Mouse (Mus musculus): ENCODE data around the gene March11.

Gene March11

DNA sequence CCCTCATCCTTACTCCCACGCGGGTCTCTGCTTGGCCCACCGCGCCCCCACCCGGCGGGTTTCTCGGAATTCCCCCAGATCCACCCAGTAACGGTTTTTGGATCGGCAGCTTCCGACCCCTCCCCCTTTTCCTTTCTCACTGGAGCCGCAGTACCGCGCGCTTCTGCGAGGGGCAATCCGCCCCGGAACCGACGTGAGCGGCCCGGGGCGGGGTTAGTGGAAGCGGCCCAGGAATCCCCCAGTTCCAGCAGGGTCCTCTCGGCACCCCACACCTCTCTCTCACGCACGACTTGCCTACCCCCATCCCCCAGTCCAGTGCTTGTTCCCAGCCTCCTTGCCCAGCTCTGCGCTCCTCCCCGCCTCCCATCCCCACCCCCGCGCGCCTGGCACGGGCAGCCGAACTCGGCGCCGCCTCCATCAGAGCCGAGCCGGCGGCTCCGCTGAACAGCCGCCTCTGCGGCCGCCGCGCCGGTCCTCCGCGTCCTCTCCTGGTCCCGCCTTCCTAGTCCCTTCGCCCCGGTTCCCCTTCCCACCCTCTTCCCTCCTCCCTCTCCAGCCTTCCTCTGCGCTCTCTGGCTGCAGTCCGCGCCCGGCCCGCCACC lies at the start of gene March11:
Gene March11, plus strand, starts transcription at position 420 of the 602 bp plus-strand sequence.
- peak; percentile 40 for DNase-seq

DNA sequence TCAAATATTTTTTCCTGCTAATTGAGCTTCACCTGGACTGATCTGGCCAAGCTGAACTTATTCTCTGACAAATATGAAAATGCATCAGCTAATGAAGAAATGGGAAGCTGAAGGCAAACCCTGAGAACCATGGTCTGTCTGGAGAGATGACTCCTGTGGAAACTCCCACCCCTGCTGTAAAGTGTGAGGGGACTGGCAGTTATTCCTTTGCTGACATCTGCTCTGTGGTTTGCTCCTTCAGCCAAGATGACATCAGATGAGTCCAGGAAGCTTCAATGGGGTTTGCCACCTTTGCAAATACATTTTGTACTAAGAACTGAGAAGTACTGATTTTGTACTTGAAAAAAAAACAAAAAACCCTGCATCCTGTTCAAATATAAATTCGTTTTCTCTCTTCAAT lies 46.5 kb upstream of the March11 start:
- no peak for DNase-seq

DNA sequence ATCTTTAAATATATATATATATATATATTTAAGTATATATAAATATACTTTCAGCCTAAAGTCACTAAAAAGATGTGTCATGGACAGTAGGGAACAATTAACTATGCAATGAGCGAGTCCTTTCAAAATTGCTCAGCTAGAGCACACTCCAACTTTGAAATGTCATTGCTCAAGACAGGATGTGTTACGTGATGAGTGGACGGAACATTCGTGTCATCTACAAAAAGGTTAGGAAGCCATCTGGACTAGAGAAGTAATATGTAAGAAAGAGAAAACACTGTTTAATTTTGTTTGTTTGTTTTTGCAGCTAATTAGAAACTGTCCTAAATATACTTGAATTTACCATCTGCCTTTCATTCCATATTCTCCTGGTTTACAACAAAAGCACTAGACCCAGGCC lies 39.3 kb upstream of the March11 start:
- no peak for DNase-seq

DNA sequence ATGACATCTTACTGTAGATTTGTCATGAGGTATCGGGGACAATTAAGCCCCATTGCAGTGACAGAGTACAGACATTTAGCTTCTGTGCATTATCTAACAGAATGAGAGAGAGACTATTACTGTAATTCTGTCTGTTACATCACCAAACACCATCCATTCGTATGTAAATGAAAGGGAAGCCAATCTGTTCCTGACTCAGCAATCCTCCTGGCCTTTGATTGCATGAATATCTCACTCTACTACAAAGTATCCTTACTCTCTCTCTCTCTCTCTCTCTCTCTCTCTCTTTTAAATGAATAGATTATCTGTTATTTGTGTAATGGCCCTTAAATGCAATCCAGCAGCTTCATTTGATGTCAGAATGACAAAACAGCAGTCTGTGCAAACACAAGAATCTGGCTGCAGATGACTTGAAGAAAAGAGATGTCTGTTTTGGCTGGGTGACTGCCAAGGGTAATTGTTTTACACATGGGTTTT lies 32.8 kb upstream of the March11 start:
- no peak for DNase-seq

DNA sequence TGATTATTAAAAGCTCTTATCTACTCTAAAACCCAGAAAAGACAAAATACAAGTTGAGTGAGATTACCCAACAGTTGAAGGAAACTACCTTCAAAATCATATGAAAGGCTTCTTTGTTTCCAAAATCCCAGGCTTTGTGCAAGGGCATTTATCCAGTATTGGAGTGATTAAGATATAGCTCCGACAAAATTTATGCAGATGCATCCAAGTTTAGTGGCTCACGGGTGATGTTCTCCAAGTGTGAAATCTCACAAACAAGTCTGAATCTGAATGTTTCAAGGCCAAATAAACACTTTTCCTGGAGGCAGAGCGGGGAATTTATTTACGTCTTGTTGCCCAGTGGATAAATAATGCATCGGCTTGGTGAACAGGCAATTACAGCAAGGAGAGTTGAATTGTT lies 32.2 kb upstream of the March11 start:
- no peak for DNase-seq

DNA sequence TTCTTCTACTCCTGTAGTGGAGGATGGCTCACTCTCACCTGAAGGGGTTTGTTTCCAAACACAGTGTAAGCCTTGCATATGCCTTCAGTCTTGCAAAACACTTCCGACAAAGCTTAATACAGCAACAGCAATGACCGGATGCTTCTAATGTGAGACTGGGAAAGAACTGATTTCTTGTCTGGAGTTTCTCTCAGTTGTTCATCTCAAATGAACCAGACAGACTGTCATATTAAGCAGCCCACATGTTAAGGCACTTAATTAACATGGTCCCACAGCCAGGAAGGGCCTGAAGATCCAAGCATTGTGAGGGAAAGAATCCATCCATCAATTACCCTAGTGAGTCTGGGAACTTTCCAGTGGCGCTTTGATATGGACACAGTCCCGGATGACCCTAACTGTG lies 17.0 kb upstream of the March11 start:
- DNase-seq, result no peak

DNA sequence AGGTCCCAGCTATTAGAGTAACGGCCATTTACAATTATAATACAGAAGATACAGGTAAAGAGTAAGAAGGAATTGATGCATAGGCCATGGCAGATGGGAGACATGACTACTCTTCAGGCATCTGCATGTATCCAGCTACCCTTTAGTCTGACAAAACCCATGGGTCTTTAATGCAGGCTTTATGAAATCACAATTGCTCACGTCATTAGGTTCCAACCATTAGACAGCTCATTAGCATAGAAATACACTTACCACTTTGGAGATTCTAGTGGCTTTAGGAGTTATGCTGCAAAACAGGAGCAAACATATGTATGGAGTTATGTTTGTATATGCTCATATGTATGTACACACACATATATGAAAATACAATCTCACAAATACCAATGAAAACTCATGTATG lies 16.0 kb upstream of the March11 start:
- DNase-seq, result no peak

DNA sequence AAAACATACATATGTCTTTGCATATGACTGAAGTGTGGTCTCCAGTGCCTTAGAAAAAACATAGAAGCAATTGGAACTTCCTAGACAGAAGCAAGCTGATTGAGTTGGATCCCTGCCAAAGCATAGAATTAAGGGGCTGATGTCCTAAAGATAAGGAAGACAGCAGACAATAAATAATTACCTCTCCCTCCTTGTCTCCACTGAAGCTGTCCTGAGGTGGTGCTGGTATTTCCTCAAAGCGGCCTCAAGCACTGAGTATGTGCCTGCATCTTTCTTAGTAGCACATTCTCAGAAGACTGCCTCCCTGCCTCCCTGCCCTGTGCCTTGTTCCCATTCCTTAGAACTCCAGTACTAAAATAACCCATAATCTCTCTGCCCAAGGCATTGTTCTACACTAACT lies 15.6 kb upstream of the March11 start:
- no peak for DNase-seq

DNA sequence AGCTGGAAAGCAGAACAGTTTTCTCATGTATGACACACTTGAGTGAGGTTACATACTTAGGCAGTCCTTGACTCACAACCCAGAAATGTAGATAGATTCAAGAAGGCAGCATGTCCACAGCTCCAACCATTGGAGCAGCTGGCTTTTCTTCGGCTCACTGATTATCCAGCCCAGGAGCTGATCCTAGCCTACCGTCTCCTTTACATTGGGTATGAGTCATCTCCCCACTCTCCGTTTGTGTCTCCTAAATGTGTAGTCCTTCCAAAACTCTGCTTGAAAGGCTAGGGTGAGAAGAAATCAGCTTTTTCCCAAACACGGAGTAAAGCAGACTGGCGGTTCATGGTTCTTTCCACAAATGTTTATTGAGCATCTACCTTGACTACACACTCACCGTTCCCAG lies 10.2 kb upstream of the March11 start:
- DNase-seq, result no peak

DNA sequence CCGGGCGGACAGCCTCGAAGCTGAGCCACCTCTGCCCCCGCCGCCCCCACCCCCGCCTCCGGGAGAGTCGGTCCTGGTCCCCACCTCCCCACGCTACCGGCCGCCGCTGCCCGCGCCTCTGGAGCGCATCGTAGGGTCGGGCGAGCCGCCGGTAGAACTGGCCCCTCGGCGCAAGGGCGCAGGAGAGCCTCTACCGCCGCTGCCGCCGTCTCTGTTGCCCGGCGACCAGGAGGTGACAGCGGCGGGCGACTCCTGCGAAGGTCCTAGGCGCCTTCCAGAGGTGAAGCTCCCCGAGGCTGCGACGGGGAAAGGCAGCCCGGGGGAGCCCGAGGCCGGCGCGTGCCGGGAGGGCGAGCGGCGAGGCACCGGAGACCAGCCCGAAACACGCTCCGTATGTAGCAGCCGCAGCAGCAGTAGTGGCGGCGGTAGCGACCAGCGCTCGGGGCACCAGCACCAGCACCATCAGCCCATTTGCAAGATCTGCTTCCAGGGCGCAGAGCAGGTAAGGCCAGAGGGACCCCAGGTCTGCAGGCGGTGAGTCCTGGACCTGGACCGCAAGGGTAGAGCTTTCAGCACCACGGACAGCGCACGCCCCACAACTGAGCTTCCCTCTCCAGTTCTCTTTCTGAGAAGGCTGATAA lies 563 bp downstream of the March11 start:
- DNase-seq, result peak; percentile 9

DNA sequence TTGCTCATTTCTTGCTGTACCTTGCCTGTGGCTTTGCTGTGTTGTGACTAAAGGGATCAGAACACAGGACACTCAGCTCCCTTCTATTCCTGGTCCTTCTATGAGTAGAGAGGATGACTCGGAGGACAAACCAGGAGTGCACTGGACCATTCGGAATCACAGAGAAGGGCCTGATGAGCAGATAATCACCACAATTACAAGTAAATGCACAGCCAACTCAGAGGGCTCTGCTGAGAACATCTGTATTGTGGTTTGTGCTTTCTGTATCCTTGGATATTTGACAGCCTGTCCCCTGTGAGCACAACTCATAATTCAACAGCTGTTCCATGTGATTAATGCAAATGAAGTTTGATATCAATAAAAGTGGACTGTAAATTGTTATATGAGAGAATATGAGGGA lies 11.0 kb downstream of the March11 start:
- DNase-seq, result no peak

DNA sequence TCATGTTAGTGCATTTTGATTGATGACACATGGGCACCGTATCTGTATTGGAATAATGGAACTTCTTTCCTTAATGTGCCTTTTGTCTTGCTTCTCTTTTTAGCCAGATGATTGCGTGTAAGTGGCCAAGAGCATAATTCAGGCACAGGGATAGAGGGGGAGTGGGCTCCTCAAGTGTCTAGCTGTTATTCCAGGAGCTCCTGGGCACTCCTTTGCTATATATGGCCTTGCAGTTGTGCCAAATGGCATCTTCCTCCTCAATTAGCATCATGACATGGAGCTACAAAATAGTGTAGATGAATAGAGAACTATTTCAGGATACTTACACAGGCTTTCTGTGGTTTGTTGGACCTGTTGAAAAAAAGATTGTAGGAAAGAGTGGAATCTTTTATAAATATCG lies 11.6 kb downstream of the March11 start:
- no peak for DNase-seq

DNA sequence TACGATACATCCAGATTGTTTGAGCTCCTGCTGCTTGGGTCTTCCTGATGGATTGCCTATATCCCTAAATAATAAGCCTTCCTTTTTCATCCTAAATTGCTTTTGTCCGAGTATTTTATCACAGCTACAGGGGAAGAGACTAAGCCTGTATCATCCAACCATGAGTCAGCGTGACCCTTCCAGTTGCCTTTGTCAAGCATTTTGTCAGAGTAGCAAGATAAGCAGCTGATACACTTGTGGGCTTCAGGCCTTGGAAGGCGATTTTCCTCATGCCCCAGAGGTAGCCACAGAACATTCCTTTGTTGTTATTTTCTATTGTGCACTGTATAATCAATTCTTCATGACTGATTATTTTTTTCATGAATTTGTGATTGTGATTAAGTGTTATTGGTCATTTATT lies 14.0 kb downstream of the March11 start:
- no peak for DNase-seq

DNA sequence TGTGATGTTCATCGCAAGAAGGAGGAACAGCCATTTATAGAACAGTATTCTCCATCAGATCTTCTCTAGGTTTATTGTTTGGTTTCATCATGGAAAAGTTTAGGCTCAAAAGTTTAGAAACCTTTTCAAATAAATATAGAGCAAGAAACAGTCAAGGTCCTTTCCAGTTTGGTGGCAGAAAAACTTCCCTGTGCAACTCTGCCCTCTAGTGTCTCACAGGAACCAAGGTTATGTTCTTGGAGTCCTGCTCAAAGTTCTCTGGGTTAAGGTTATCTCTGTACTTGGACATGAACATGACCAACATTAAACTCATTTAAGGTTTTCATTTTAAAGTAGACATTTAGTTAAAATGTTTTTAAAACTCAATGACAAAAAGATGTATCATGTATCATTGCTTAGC lies 18.3 kb downstream of the March11 start:
- DNase-seq, result no peak

DNA sequence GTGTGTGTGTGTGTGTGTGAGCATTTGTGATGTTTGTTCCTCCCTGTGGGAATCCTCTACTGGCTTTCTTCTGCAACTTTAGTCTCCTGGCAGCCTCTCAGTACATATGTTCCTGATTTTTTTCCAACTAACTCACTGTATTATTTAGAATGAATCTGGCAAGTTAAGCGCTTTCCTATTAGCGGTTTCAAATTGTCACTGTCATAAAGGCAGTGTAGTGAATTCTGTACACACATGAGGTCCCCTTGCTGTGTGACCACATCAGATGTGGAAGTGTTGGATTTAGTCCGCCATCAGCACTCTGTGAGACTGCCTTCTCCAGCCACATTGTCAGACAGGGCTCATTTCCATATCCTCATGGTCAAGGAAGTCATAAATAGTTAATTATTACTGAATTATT lies 26.9 kb downstream of the March11 start:
- DNase-seq, result no peak

DNA sequence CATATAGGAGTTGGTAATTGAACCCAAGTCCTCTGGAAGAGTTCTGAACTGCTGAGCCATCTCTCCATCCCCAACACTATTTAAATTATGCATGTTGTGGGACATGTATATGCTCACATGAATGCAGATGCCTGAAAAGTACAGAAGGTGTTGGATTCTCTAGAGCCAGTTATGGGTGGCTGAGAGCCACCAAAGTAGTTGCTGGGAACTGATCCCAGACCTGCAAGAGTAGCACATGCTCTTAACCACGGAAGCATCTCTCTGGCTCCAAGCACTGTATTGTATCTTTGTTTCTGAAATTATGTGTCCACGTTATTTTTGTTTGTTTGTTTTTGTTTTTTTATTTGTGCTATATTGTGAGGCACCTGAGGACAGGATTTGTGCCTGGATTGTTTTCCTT lies 28.9 kb downstream of the March11 start:
- no peak for DNase-seq

DNA sequence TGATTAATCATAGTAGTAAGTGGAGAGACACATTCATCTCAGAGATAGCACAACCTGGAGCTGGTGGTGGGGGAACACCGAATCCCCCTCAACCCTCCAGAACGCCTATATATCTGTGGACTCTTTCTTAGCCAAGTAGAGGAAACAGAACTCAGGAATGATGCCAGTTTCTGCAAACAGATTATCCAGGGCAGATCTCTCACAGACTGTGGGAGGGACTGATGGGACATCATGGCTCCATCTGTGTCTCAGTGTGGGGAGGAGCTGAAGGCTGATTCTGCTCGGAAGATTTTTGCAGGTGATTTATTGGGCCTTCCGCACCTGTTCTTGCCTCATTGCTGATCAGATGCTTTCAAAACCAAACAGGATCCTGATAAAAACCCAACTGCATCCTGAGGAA lies 29.5 kb downstream of the March11 start:
- DNase-seq, result no peak

DNA sequence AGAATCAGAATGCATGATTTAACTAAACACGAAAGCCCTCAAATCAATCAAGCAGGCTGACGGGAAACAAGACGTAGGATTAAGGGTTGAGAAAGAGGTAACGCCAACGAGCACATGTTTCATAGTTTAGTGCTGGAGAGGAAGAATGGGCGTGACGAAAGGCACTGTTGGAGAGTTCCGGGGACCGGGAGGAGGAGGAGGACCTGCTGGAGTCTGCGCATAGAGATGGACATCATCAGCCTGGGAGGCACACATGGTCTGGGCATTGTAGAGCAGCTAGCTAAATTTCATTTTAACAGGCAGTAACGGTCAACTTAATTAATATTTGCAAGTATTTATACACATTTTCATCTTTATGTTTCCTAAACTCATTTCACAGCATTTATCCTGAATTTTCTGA lies 31.6 kb downstream of the March11 start:
- no peak for DNase-seq

DNA sequence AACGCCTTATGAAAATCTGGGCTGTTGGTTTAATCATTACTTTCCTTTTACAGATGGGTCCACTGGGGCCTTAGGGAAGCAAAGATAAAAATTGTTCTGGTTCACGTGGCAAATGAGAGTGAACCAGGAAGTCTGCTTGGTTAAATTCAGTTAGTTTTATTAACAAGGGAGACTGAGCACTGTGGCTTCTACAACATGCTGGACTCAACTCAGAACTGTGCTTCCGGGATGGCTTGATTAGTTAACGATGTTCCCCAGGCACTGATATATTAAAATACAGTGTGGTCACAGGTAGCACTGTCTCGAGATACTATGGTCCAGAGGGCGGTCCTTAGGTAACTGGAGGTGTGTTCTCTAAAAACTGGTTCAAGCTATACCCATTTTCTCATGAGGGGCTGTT lies 32.1 kb downstream of the March11 start:
- no peak for DNase-seq

DNA sequence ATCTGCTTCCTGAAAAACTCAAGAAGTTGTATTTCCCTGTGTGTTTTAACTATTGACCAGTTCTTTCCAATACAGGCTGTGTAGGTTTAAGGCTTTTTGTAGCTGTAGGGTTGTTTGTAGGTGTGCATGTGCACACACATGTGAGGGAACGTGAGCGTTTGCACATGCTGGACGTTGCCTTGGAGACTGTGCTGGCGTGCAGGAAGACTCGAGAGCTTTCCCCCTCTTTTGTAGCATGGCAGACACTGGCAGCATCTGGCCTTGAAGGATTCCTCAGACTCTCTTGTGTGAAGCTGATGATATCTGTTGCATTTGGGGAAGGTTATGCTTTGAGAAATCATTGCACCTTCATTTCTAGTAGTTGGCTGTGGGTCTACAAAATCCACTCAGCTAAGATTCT lies 35.5 kb downstream of the March11 start:
- no peak for DNase-seq

DNA sequence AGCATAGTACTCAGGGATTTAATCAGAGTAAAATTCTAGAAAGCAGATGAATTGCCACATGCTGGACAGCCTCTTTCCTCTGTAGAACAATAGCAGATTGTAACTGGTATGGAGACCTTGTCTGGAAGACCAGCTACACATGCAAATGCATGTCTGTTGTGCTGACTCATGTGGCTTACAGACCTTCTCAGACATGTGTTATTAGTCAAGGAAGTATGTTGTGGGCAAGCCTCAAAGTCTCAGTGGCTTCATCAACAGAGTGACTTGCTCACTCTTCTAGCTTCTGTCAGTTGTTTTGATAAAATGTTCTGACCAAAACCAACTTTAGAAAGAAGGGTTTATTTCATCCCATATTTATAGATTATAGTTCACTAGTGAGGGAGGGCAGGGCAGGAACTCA lies 44.8 kb downstream of the March11 start:
- no peak for DNase-seq

DNA sequence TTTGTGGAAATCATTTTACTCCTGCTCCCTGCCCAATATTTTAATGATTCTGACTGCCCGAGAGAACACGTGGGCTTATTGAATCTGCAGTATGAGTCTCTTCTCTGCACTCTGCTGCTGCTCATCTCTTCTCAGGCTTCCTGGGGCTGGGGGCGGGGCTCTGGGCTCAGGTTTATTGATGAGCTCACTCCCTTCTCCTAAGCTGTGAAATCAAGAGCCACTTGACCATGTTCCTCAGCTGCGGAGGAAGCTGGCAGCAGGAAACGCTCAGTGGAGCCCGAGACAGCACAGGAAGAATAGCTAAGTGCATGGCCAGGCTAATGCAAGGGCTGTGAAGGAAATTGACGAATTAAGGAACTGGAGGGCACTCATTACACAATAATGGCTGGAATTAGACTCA lies 56.5 kb downstream of the March11 start:
- no peak for DNase-seq

DNA sequence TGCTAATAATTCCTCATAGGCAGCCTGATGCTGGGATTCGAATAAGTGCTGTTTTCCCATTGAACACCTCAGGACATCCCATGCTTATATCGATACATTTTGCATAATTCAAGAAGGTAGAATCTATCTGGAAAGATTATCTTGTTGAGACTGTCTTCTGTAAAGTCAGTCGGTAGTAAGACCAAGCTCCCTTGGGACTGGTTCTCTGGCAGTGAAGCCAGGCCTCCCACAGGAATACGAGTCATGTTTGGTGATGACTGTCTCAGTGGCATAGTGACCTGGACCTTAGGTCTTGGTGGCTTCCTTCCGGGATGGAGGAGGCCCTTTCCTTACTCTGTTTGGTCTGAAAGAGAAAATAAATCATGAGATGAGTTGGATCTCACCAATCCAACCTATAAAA lies 57.7 kb downstream of the March11 start:
- no peak for DNase-seq

DNA sequence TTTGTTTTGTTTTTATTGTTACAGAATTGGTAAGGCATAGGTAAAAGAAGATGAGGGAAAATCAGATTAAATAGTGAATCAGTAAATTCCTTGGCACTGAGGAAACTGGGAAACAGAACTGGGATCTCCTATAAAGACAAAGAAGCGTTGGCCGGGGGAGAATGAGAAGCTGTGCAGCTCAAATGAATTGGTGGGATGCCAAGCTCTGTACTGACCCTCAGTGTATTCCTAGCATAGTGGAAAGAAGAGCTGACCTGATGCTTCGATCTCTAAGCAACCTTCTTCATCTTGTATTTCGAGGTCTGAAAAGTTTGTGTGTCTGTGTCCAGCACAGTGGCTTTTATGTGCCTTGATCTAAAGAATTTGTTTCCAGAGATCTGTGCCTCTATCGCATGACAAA lies 64.9 kb downstream of the March11 start:
- no peak for DNase-seq

DNA sequence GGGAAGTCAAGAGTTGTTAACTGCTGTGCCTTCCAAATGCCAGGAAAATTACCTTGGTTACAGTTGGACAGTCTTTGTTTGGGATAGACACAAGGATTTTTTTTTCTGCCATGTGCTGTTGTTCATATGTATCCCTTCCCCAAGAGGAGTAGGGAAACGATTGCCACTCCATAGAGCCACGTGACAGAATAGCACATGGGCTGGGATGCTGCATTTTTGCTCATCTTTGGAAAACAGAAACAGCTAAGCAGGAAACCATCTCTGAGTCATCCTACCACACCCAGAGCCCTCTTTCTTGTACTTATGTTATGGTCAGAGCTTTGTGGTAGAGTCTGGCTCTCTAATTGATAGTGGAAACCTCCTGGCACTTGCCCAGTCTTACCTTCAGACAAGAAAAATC lies 65.4 kb downstream of the March11 start:
- no peak for DNase-seq

Data from cerebellum, adult 11 months (tissue).